Mouse (Mus musculus) embryonic facial prominence, embryonic 15.5 days (tissue): ENCODE data around the gene E030018B13Rik. TPM values are rescaled to one million over a fixed set of nuclear protein-coding genes. Genes with fewer than 3 reads are reported as not detected.

ENCODE experiments used
- ATAC-seq: fragments of 200-750 bp; cut with Nextera tagmentation; 2 replicates; pipeline ENCODE4 v1.8.0; 2017; ENCODE audit warnings: low read depth, moderate TSS enrichment; ENCODE audit not compliant: insufficient number of reproducible peaks, low FRiP score, low TSS enrichment
- H3K27ac ChIP-seq: fragments of 300-500 bp; sonication (generic); replicated peaks from 2 replicates; pipeline ENCODE4 v1.5.1; 2015; ENCODE audit warnings: mild to moderate bottlenecking, inconsistent platforms
- H3K27me3 ChIP-seq: fragments of 300-500 bp; sonication (generic); 2 replicates; pipeline ENCODE4 v1.6.1; 2015; ENCODE audit warnings: inconsistent platforms
- H3K36me3 ChIP-seq: fragments of 300-500 bp; sonication (generic); 2 replicates; pipeline ENCODE4 v1.6.1; 2015; ENCODE audit warnings: mild to moderate bottlenecking, inconsistent platforms
- H3K4me1 ChIP-seq: fragments of 300-500 bp; sonication (generic); 2 replicates; pipeline ENCODE4 v1.6.1; 2015; ENCODE audit warnings: inconsistent platforms
- H3K4me2 ChIP-seq: fragments of 300-500 bp; sonication (generic); replicated peaks from 2 replicates; pipeline ENCODE4 v1.6.1; 2015; ENCODE audit warnings: mild to moderate bottlenecking, inconsistent platforms
- H3K4me3 ChIP-seq: fragments of 300-500 bp; sonication (generic); replicated peaks from 2 replicates; pipeline ENCODE4 v1.5.1; 2015; ENCODE audit warnings: mild to moderate bottlenecking, inconsistent platforms
- H3K9ac ChIP-seq: fragments of 300-500 bp; sonication (generic); 2 replicates; pipeline ENCODE4 v1.6.1; 2015; ENCODE audit warnings: inconsistent platforms
- H3K9me3 ChIP-seq: fragments of 300-500 bp; sonication (generic); replicated peaks from 2 replicates; pipeline ENCODE4 v1.6.1; 2016; ENCODE audit warnings: inconsistent platforms
- WGBS: fragments of 180-500 bp; shearing (Covaris S2); methylation state at CpG from one replicate; pipeline ENCODE4 v1.1.7; 2015; 5-methylcytosine and 5-hydroxymethylcytosine counted together
- polyA plus RNA-seq: library from polyadenylated mRNA; unstranded; fragments of >200 nt; fragmentation: Nextera tagmentation; extraction: Ambion mirVana; gene quantifications from 2 replicates; pipeline ENCODE4 v1.2.1, GENCODE M21; 2015

E030018B13Rik gene
- polyA plus RNA-seq, result 0.16 and 0.22 TPM in 2 replicates

- H3K9me3 ChIP-seq, result no peaks in the 10 kb centered on the region
- ATAC-seq, result no peak
- peaks cover 53% of the 10 kb centered on the region for H3K4me1 ChIP-seq
- no peak within 1 kb of the TSS for H3K4me3 ChIP-seq
- H3K27ac ChIP-seq, result no peak within 1 kb of the TSS
- no peaks in the 10 kb centered on the region for H3K36me3 ChIP-seq
- H3K9ac ChIP-seq, result no peak within 1 kb of the TSS
- H3K4me2 ChIP-seq, result no peak within 1 kb of the TSS
- no peaks in the 10 kb centered on the region for H3K27me3 ChIP-seq
- WGBS, result 89% methylated on average over 6 of the region's 6 CpGs
These were observed at the start of gene E030018B13Rik for GRCm38 (mm10) chr7:63916268-63916907. E030018B13Rik (plus strand) TSS chr7:63916857.

DNA sequence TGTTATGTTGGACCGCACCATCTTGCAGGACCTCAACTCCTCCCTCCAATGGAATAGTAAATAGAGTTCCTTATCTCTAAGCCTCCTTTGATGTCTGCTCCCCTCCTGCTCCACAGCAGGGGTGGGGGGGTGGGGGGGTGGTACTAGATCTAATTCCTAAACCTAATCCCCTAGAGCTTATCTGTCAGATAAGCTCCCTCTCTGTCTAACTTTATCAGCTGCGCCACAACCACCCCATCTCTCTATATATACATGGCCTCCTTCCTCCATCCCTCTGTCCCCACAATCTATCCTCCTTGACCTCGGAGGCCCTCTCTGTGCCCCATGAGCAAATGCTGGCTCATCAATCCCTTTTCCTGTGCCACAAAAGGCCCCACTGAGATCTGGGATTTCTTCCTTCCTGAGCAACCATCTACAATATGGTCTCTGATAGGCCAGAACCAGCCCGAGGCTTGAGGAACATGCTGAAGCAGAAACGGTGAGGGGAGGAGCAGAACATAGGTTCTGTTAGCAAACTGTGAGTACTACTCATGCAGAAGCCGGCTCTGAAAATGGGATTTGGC lies 48.2 kb upstream of the E030018B13Rik start:
- WGBS, result 71% methylated on average over 6 of the region's 6 CpGs
- Histone ChIP-seq H3K4me1 (no peaks in the 10 kb centered on the region), H3K27me3 (no peaks in the 10 kb centered on the region), H3K27ac (no peak overlapping the region), H3K36me3 (no peaks in the 10 kb centered on the region), H3K9me3 (no peaks in the 10 kb centered on the region), H3K4me2 (no peak overlapping the region), H3K9ac (no peak overlapping the region), H3K4me3 (no peak overlapping the region)
- ATAC-seq, result no peak

- Histone ChIP-seq H3K4me2 (no peak overlapping the region), H3K36me3 (no peaks in the 10 kb centered on the region), H3K9me3 (no peaks in the 10 kb centered on the region), H3K9ac (no peak overlapping the region), H3K4me1 (0 out of 2 replicates have a peak, but pooled peaks cover 4% of the 10 kb centered on the region), H3K4me3 (no peak overlapping the region), H3K27me3 (no peaks in the 10 kb centered on the region), H3K27ac (no peak overlapping the region)
- 83% methylated on average over 6 of the region's 6 CpGs for WGBS
- no peak for ATAC-seq
These were observed 45.0 kb upstream of the E030018B13Rik start for GRCm38 (mm10) chr7:63871698-63872097.

DNA sequence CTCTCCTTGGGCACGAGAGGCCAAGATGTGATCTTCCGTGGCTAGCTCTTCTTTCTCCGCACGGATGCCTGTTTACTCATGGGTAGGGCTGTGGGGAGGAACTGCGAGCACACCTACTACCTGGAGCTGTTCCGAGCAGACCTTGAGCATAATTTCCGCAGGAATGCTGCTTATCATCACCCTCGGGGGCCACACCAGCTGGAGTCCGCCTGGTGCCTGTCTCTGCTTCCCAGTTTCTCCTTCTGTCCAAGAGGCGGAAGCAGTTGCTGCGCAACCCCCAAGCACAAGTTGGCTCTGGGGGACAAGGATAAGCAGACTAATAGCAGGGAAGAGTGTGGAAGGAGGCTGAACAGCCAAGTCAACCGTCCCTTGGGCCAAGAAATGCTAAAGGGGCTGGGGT lies 42.8 kb upstream of the E030018B13Rik start:
- Histone ChIP-seq H3K4me2 (no peak overlapping the region), H3K27me3 (no peaks in the 10 kb centered on the region), H3K9me3 (no peaks in the 10 kb centered on the region), H3K4me1 (0 out of 2 replicates have a peak, but pooled peaks cover 4% of the 10 kb centered on the region), H3K27ac (no peak overlapping the region), H3K9ac (no peak overlapping the region), H3K36me3 (no peaks in the 10 kb centered on the region), H3K4me3 (no peak overlapping the region)
- no peak for ATAC-seq
- WGBS, result 48% methylated on average over 12 of the region's 12 CpGs

DNA sequence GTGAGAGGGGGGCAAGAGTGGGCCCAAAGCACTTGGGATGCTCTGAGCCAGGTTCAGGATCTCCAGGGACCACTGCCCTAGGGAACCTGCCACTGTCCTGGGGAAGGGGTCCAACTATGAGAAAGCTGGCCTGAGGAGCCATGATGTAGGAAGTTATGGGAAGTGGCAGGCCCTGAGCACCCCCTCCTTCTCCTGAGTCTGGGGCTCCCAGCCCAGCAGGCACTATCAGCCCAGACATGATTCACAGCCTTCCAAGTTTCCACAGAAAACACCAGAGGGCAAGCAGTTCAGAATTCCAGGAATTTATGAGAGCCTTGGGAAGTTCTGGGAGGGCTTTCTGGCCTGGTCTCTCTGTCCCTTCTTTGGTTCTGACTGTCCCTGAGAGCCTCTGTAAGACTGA lies 41.0 kb upstream of the E030018B13Rik start:
- Histone ChIP-seq H3K4me3 (no peak overlapping the region), H3K27ac (no peak overlapping the region), H3K27me3 (no peaks in the 10 kb centered on the region), H3K9me3 (no peaks in the 10 kb centered on the region), H3K4me2 (no peak overlapping the region), H3K4me1 (0 out of 2 replicates have a peak, but pooled peaks cover 4% of the 10 kb centered on the region), H3K9ac (no peak overlapping the region), H3K36me3 (no peaks in the 10 kb centered on the region)
- ATAC-seq, result no peak

DNA sequence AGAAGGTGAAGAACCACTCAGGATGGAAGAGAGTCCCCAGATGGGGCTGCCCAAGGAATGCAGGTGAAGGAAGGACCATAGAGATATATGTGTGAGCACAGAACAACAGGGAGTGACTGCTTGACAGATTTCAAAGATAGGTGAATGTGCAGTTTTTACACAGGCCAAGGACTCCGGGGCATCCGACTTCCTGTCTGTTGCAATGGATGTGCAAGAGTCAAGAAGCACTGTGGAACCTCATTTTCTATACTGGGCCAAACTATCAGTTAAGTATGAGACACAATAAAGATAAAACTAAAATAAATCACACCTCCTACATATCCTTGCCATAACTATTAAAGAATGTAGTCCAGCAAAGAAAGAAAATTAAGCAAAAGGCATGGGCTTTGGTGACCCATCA lies 40.0 kb upstream of the E030018B13Rik start:
- Histone ChIP-seq H3K27me3 (no peaks in the 10 kb centered on the region), H3K36me3 (no peaks in the 10 kb centered on the region), H3K4me1 (0 out of 2 replicates have a peak, but pooled peaks cover 4% of the 10 kb centered on the region), H3K4me2 (no peak overlapping the region), H3K27ac (no peak overlapping the region), H3K9me3 (no peaks in the 10 kb centered on the region), H3K4me3 (no peak overlapping the region), H3K9ac (no peak overlapping the region)
- ATAC-seq, result no peak
- WGBS, result 64% methylated on average over 2 of the region's 2 CpGs

DNA sequence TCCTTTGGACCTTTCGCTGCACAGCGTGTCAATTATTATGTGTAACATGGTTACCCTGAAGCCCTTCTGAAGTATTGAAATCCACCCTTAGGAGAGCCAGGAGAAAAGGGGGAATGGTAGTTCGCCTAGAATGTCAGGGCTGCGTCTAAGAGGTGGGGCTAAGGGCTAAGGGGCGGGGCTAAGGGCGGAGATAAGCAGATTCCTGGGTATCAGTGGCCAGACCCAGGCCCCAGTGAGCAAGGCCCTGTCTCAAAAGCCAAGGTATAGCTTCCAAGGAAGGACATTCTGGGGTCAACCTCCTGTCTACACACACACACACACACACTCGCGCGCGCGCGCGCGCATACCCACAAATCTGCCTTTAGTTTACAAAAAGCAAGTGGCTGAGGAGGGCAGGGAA lies 39.0 kb upstream of the E030018B13Rik start:
- Histone ChIP-seq H3K9me3 (no peaks in the 10 kb centered on the region), H3K27me3 (no peaks in the 10 kb centered on the region), H3K9ac (no peak overlapping the region), H3K4me1 (0 out of 2 replicates have a peak, but pooled peaks cover 4% of the 10 kb centered on the region), H3K4me3 (no peak overlapping the region), H3K4me2 (no peak overlapping the region), H3K36me3 (no peaks in the 10 kb centered on the region), H3K27ac (no peak overlapping the region)
- 27% methylated on average over 14 of the region's 14 CpGs for WGBS
- no peak for ATAC-seq

DNA sequence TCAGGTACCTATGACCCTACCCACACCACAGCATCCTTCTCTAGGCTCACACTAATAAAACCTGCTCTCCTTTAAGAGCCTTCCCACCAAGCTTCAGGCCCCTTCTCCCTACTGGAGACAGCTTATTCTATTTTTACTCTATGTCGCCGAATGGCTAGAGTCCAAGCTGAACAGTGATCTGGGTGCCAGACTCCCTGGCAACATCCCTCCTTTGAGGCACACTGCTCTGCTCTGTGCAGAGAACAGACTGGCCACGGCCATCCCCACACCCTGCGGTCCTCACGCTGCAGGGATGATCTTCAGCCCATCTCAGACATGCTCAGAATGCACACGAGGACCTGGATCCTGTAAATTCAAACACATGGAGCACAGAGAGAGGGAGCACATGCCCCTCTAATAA lies 37.1 kb upstream of the E030018B13Rik start:
- 73% methylated on average over 6 of the region's 6 CpGs for WGBS
- Histone ChIP-seq H3K27ac (no peak overlapping the region), H3K27me3 (no peaks in the 10 kb centered on the region), H3K9ac (no peak overlapping the region), H3K4me1 (no peaks in the 10 kb centered on the region), H3K36me3 (no peaks in the 10 kb centered on the region), H3K4me2 (no peak overlapping the region), H3K9me3 (no peaks in the 10 kb centered on the region), H3K4me3 (no peak overlapping the region)
- no peak for ATAC-seq

DNA sequence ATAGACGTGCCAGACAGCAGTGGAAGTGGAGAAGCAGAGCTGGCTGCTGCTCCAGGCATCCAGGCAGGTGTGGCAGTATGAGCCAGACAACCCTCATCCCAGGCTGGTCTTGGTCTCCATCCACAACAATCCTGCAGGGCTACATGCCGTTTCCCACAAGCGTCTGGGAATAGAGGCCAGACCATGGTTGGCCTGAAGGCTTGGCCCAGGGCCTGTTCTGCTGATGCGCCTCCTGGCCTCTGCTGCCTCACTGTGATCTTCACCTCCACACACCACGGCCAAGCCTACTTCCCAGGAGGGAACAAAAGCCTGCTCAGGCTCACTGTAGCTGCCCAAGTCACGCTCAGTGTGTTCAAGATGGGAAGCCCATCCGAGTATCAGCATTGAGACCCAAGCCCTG lies 33.9 kb upstream of the E030018B13Rik start:
- Histone ChIP-seq H3K36me3 (no peaks in the 10 kb centered on the region), H3K9me3 (no peaks in the 10 kb centered on the region), H3K4me3 (no peak overlapping the region), H3K27ac (no peak overlapping the region), H3K27me3 (no peaks in the 10 kb centered on the region), H3K9ac (no peak overlapping the region), H3K4me2 (no peak overlapping the region), H3K4me1 (no peaks in the 10 kb centered on the region)
- ATAC-seq, result no peak
- 82% methylated on average over 7 of the region's 7 CpGs for WGBS

DNA sequence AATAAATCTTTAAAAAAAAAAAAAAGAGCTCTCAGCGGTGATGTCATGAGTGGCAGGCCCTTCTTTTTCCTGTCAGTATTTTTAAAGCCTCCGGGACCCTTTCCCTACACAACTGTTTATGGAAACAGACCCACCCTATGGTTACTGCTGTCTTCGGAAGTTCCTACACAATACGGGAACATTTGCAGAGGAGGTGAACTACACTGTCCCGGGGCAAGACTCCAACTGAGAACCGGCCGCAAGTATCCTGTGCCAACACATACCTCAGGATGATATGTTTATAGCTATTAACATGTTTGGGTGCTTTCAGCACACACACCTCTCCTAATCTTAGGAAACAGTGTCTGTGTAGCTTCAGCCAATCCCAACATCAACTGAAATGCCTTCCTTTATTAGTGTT lies 31.6 kb upstream of the E030018B13Rik start:
- no peak for ATAC-seq
- no peak overlapping the region for H3K4me2 ChIP-seq
- WGBS, result 76% methylated on average over 7 of the region's 7 CpGs
- no peak overlapping the region for H3K9ac ChIP-seq
- no peak overlapping the region for H3K4me3 ChIP-seq
- H3K27ac ChIP-seq, result no peak overlapping the region
- no peaks in the 10 kb centered on the region for H3K9me3 ChIP-seq
- H3K36me3 ChIP-seq, result 0 out of 2 replicates have a peak, but pooled peaks cover 7% of the 10 kb centered on the region
- no peaks in the 10 kb centered on the region for H3K27me3 ChIP-seq
- peaks cover 10% of the 10 kb centered on the region for H3K4me1 ChIP-seq

DNA sequence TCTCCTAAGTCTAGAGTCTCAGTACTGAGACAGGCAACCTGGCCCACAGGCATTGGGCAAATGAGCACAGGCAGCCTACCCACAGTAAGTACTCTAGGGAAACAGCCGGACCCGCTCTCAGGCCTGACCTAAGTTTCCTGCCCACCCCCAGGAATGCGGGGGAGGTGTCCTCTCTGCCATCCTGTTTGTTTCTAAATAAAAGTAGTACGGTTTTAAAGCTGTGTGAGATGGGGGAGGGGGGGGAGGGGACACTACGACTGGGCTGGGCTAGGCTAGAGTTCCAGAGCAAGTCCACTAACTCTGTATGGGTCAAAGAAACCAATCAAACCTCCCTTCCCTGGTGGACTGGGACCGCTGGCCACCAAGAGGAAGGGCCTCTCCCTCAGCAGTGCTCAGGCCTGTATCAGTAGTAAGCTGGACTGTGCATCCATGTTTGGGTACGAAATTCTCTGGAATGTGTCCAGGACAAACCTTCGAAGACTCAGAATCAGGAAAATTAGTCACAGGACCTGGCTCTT lies 29.6 kb upstream of the E030018B13Rik start:
- ATAC-seq, result no peak
- H3K36me3 ChIP-seq, result peaks cover 15% of the 10 kb centered on the region
- no peaks in the 10 kb centered on the region for H3K27me3 ChIP-seq
- H3K9ac ChIP-seq, result no peak overlapping the region
- H3K9me3 ChIP-seq, result no peaks in the 10 kb centered on the region
- WGBS, result 50% methylated on average over 8 of the region's 8 CpGs
- no peak overlapping the region for H3K4me3 ChIP-seq
- H3K4me2 ChIP-seq, result no peak overlapping the region
- peaks cover 10% of the 10 kb centered on the region for H3K4me1 ChIP-seq
- H3K27ac ChIP-seq, result no peak overlapping the region
